Mouse (Mus musculus) limb, embryonic 13.5 days (tissue): Measurements from ENCODE around the gene Mrap. TPM values are rescaled to one million over a fixed set of nuclear protein-coding genes. Genes with fewer than 3 reads are reported as not detected.

Experiments
- ATAC-seq: fragments of 200-750 bp; cut with Nextera tagmentation; 2 replicates; pipeline ENCODE4 v1.8.0; 2017; ENCODE audit warnings: low read depth, moderate number of reproducible peaks, moderate TSS enrichment; ENCODE audit not compliant: low FRiP score
- H3K27ac ChIP-seq: fragments of 300-500 bp; sonication (generic); 2 replicates; pipeline ENCODE4 v1.5.1; 2015; ENCODE audit warnings: inconsistent platforms, mild to moderate bottlenecking, moderate library complexity
- H3K27me3 ChIP-seq: fragments of 300-500 bp; sonication (generic); 2 replicates; pipeline ENCODE4 v1.6.1; 2015; ENCODE audit warnings: mild to moderate bottlenecking, inconsistent platforms
- H3K36me3 ChIP-seq: fragments of 300-500 bp; sonication (generic); 2 replicates; pipeline ENCODE4 v1.6.1; 2015; ENCODE audit warnings: inconsistent platforms, mild to moderate bottlenecking, moderate library complexity
- H3K4me1 ChIP-seq: fragments of 300-500 bp; sonication (generic); 2 replicates; pipeline ENCODE4 v1.6.1; 2015; ENCODE audit warnings: inconsistent platforms
- H3K4me2 ChIP-seq: fragments of 300-500 bp; sonication (generic); replicated peaks from 2 replicates; pipeline ENCODE4 v1.6.1; 2015; ENCODE audit warnings: inconsistent platforms, mild to moderate bottlenecking, moderate library complexity
- H3K4me3 ChIP-seq: fragments of 300-500 bp; sonication (generic); 2 replicates; pipeline ENCODE4 v1.5.1; 2015; ENCODE audit warnings: moderate library complexity, mild to moderate bottlenecking, inconsistent platforms
- H3K9ac ChIP-seq: fragments of 300-500 bp; sonication (generic); 2 replicates; pipeline ENCODE4 v1.6.1; 2015; ENCODE audit warnings: mild to moderate bottlenecking, inconsistent platforms
- H3K9me3 ChIP-seq: fragments of 300-500 bp; sonication (generic); 2 replicates; pipeline ENCODE4 v1.6.1; 2016; ENCODE audit warnings: inconsistent platforms
- WGBS: fragments of 180-500 bp; shearing (Covaris S2); methylation state at CpG from one replicate; pipeline ENCODE4 v1.1.7; 2015; 5-methylcytosine and 5-hydroxymethylcytosine counted together
- polyA plus RNA-seq: library from polyadenylated mRNA; unstranded; fragments of >200 nt; fragmentation: Nextera tagmentation; extraction: Ambion mirVana; gene quantifications from 2 replicates; pipeline ENCODE4 v1.2.1, GENCODE M21; 2015

The Mrap gene
- polyA plus RNA-seq, 1 experiment from 2014 or later: not detected

GRCm38 (mm10) chr16:90710313-90710712 lies 27.7 kb upstream of the Mrap start:
- WGBS: 71% methylated on average over 12 of the region's 12 CpGs
- H3K4me3 ChIP-seq: no peak overlapping the region
- no peak for ATAC-seq

GRCm38 (mm10) chr16:90724051-90724450 lies 14.0 kb upstream of the Mrap start:
- Histone ChIP-seq H3K4me1 (peaks cover 13% of the 10 kb centered on the region), H3K27ac (no peak overlapping the region), H3K4me3 (no peak overlapping the region), H3K4me2 (no peak overlapping the region), H3K27me3 (no peaks in the 10 kb centered on the region), H3K9me3 (no peaks in the 10 kb centered on the region), H3K9ac (no peak overlapping the region), H3K36me3 (peaks cover 51% of the 10 kb centered on the region)
- 96% methylated on average over 4 of the region's 4 CpGs for WGBS
- ATAC-seq: no peak

More at GRCm38 (mm10) chr16:90710313-90710712, 27.7 kb upstream of the Mrap start:
- Histone ChIP-seq H3K4me1 (peaks cover 33% of the 10 kb centered on the region), H3K36me3 (no peaks in the 10 kb centered on the region), H3K9ac (no peak overlapping the region), H3K9me3 (no peaks in the 10 kb centered on the region), H3K27me3 (0 out of 2 replicates have a peak, but pooled peaks cover 17% of the 10 kb centered on the region), H3K4me2 (peak overlapping the region; percentile 12), H3K27ac (no peak overlapping the region)

- Histone ChIP-seq H3K4me1 (peaks cover 13% of the 10 kb centered on the region), H3K4me3 (peak overlapping the region; percentile 90), H3K9me3 (peaks cover 5% of the 10 kb centered on the region; the same call in 1 of the 2 replicates), H3K4me2 (peak overlapping the region; percentile 97), H3K9ac (peak overlapping the region; percentile 88), H3K27me3 (no peaks in the 10 kb centered on the region), H3K27ac (no peak overlapping the region), H3K36me3 (peaks cover 32% of the 10 kb centered on the region)
- ATAC-seq: peak; percentile 14; the same call in 1 of the 2 replicates
- WGBS: 5% methylated on average over 38 of the region's 38 CpGs
Observed at GRCm38 (mm10) chr16:90726600-90727227, 11.3 kb upstream of the Mrap start.

DNA sequence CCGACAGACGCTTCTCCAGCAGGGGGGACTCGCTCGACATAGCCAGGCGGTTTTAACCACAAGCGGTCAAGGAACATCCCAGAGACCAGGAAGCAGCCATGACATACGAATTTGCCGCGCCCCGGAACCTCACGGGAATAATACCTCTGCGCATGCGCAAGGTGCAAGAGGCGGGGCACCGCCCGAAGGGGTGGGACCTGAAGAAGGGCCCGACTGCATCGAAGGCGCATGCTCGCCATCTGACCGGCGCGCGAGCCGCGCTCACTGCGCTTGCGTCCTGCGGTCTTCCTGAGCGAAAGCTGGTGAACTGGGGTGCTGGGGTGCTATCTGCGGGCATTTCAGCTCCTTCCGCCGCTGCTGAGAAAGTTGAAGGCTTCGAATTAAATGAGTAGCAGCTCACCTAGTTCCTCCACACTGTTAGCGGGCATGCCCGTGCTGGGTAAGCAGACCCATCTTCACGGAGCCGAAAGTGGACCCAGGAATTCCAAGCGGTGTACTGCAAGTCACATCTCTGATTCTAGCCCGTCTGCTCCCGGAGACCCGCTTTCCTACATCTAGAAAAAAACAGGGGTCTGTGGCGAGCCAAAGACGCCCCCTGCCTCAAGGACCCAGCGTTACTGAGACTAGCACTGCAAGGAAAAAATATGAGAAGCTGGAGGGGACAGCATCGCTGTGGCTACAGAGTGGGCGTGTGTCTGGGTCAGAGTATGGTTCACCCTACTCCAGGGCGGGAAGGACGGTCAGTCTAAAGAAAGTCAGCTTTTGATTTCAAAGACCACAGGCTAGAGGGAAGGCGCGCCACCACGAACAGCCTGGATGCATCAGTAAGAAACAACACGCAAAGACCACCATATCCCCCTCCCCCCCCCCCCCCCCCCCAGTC lies 10.5 kb upstream of the Mrap start, which contains the start of gene Mis18a:
Mis18a (minus strand) TSS at position 172 of the 883 bp plus-strand sequence.
- Histone ChIP-seq H3K27me3 (no peaks in the 10 kb centered on the region), H3K9ac (peak within 1 kb of the TSS; percentile 88), H3K4me3 (peak within 1 kb of the TSS; percentile 90), H3K36me3 (peaks cover 25% of the 10 kb centered on the region), H3K9me3 (peaks cover 8% of the 10 kb centered on the region; the same call in 1 of the 2 replicates), H3K4me1 (peaks cover 13% of the 10 kb centered on the region), H3K27ac (peak within 1 kb of the TSS; percentile 81), H3K4me2 (peak within 1 kb of the TSS; percentile 97)
- peak; percentile 94 for ATAC-seq
- 2% methylated on average over 53 of the region's 53 CpGs for WGBS

DNA sequence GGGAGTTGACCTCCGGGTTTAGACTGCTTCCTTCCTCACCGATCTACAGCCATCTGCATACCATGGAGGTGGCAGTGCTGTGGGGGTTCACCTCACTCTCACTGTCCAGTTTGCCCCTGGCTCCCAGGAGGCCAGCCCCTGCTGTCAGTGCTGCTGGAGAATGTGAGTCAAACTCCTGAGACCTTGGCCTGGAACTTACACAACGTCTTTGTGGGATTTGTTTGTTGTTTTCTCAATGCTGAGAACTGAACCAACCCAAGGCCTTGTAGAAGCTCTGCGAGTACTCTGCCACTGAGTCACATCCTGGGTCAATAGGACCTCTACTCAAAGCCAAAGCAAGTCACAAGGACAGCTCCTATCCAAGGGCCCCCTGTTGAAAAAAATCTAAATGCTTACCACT lies 2.4 kb upstream of the Mrap start:
- Histone ChIP-seq H3K4me1 (no peaks in the 10 kb centered on the region), H3K4me3 (no peak overlapping the region), H3K27ac (no peak overlapping the region), H3K27me3 (no peaks in the 10 kb centered on the region), H3K9me3 (peaks cover 9% of the 10 kb centered on the region; the same call in 1 of the 2 replicates), H3K4me2 (no peak overlapping the region), H3K9ac (no peak overlapping the region), H3K36me3 (no peaks in the 10 kb centered on the region)
- 82% methylated on average over 4 of the region's 4 CpGs for WGBS
- no peak for ATAC-seq

DNA sequence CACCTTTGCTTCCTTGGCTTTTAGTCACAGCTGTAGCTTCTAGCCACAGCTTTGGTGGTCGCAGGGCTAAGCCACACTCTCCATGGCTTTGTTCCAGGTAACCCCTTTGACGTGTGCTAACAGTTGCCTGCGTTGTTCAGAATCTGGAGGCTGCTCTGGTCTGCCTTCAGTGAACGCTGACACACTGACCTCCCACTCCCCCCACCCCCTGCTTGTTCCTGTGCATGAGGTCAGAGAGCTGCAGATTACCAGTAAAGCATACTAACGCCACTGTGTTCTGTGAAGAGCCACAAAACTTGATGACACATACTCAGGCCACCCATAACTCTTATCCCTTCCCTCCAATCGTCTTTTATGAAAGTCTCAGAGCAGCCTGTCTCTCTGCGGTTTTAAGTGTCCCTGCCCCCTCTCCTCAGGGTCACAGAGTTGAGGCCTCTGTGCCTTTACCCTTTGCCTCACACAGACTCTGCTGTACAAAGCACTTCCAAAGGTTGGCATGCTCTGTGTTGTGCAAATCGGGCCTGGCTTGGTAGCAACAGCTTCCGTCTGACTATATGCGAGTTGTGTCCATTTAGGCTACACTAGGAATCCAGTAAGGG lies 1.2 kb upstream of the Mrap start:
- 50% methylated on average over 10 of the region's 10 CpGs for WGBS
- Histone ChIP-seq H3K27me3 (no peaks in the 10 kb centered on the region), H3K4me1 (0 out of 2 replicates have a peak, but pooled peaks cover 2% of the 10 kb centered on the region), H3K9me3 (0 out of 2 replicates have a peak, but pooled peaks cover 5% of the 10 kb centered on the region), H3K4me2 (no peak overlapping the region), H3K4me3 (no peak overlapping the region), H3K36me3 (no peaks in the 10 kb centered on the region), H3K27ac (no peak overlapping the region), H3K9ac (no peak overlapping the region)
- ATAC-seq: no peak

DNA sequence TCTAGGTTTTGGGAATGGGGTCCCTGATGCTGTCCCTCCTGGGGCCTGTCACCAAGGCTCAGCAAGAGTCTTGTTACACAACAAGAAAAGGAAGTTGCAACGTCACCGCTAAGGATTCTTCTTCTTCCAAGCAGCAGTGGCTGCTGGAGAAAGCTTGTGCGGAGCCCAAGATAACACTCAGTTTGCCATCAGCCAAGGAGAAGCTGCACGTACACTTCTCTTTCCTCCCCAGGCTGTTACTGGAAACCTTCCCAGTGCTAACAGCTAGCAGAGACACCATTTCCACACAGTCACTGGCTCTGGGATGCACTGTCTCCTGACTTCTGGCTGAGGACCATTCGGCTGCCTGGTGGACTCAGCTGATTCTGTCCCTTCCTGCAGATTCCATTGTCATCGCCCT lies 9.1 kb downstream of the Mrap start:
- Histone ChIP-seq H3K9me3 (no peaks in the 10 kb centered on the region), H3K4me3 (no peak overlapping the region), H3K4me2 (no peak overlapping the region), H3K27ac (no peak overlapping the region), H3K36me3 (peaks cover 18% of the 10 kb centered on the region), H3K27me3 (no peaks in the 10 kb centered on the region), H3K9ac (no peak overlapping the region), H3K4me1 (no peaks in the 10 kb centered on the region)
- WGBS: 92% methylated on average over 6 of the region's 6 CpGs
- ATAC-seq: no peak

GRCm38 (mm10) chr16:90748169-90748568 lies 10.2 kb downstream of the Mrap start:
- Histone ChIP-seq H3K4me3 (no peak overlapping the region), H3K27me3 (no peaks in the 10 kb centered on the region), H3K27ac (no peak overlapping the region), H3K9me3 (no peaks in the 10 kb centered on the region), H3K4me2 (no peak overlapping the region), H3K36me3 (peaks cover 29% of the 10 kb centered on the region), H3K9ac (no peak overlapping the region), H3K4me1 (no peaks in the 10 kb centered on the region)
- no peak for ATAC-seq
- WGBS: 94% methylated on average over 7 of the region's 7 CpGs

DNA sequence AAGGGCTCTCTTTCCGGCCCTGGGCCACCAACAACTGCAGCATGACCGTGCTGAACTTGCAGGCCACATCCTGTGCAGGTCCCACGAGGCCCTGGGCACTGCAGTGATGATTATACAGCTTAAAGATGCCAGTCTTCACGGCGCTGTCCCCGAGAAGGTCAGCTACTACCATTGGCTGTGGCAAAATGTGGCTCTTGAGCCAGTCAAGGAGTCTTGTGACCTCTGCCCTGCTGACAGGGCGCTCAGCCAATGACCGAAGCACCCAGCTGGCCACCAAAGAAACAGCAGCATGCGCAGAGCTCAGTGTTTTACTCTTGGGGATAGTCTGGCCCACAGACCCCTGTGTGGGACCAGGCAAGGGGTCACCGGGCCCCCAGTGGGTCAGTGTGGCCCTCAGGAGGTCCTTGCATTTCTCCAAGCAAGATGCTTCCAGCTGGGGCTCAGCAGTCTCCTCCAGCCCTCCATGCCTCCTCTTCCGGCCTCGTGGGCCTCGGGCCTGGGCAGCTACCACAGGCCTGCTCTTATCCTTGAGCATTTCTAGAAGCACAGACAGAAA lies 15.5 kb downstream of the Mrap start:
- no peak overlapping the region for H3K27ac ChIP-seq
- no peak overlapping the region for H3K4me2 ChIP-seq
- WGBS: 91% methylated on average over 13 of the region's 13 CpGs
- ATAC-seq: no peak
- H3K27me3 ChIP-seq: no peaks in the 10 kb centered on the region
- no peaks in the 10 kb centered on the region for H3K9me3 ChIP-seq
- no peak overlapping the region for H3K4me3 ChIP-seq
- peaks cover 76% of the 10 kb centered on the region for H3K36me3 ChIP-seq
- H3K9ac ChIP-seq: no peak overlapping the region
- H3K4me1 ChIP-seq: no peaks in the 10 kb centered on the region

- Histone ChIP-seq H3K27me3 (no peaks in the 10 kb centered on the region), H3K36me3 (peaks cover 87% of the 10 kb centered on the region), H3K9me3 (no peaks in the 10 kb centered on the region), H3K4me3 (no peak overlapping the region), H3K4me2 (no peak overlapping the region), H3K27ac (no peak overlapping the region), H3K4me1 (no peaks in the 10 kb centered on the region), H3K9ac (no peak overlapping the region)
- 71% methylated on average over 3 of the region's 3 CpGs for WGBS
- ATAC-seq: no peak
Observed at GRCm38 (mm10) chr16:90759335-90759734, 21.3 kb downstream of the Mrap start.

DNA sequence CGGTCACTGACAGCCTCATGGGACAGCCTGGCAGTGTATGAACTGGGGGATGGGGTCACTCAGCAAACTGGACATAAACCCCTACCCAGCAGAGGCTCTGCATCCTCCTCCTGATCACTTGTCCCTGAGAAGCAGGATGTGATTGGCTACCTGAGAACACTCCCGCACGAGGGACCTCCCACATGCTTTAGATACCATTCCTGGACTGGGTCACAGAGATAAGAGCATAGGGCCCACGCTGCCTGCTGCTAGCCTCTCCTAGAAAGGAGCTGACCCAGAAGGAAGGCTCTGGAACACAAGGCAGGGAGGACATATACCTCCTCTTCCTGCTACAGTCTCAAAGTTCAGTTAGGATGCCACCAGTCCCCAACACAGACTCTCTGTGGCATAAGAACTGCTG lies 22.5 kb downstream of the Mrap start:
- no peak overlapping the region for H3K4me2 ChIP-seq
- no peak overlapping the region for H3K9ac ChIP-seq
- ATAC-seq: no peak

More for the DNA sequence above, 22.5 kb downstream of the Mrap start:
- H3K4me3 ChIP-seq: no peak overlapping the region
- WGBS: 74% methylated on average over 4 of the region's 4 CpGs
- H3K4me1 ChIP-seq: no peaks in the 10 kb centered on the region
- H3K27ac ChIP-seq: no peak overlapping the region
- peaks cover 83% of the 10 kb centered on the region for H3K36me3 ChIP-seq
- no peaks in the 10 kb centered on the region for H3K27me3 ChIP-seq
- no peaks in the 10 kb centered on the region for H3K9me3 ChIP-seq
